Mouse (Mus musculus) lung, postnatal 36 days (tissue): ENCODE data around the gene Txn2.

Experiments
- DNase-seq: peaks from one replicate; pipeline ENCODE4 v3.0.0; 2022; ENCODE audit warnings: mixed read lengths

Gene Txn2

DNA sequence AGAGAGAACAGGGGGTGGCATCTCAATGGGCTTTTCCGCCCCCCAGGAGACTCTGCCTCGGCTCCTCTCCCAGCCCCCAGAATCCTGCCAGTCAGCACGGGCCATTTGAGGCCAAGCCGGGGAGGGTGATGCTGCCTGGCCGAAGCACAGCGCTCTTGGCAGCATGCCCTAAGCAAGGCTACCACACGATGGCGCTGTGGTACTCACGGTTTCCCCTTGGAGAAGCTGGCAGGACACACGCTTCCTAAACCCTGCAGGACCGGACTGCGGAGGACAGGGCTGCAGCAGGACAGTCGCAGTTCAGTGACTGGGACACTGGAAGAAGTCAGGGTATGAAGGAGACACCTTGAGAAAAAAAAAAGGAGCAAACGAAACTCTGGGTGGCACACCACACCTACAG is 5.0 kb upstream of the Txn2 start:
- DNase-seq: peak; percentile 99

DNA sequence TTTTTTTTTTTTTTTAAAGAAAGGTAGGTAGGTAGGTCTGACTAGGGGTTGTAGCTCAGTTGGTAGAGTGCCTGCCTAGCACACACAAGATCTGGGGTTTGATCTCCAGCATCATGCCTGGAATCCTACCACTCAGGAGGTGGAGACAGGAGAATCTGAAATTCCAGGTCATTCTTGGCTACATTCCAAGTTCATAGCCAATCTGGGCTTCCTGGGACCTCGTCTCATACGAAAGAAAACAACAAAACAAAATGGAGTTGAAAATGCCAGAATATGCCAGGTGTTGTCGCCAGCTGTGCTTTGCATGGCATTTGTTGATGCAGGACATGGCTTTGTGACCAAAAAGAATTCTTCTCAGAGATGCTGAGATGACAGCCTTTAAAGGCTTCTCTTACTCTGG is 4.4 kb upstream of the Txn2 start:
- no peak for DNase-seq

DNA sequence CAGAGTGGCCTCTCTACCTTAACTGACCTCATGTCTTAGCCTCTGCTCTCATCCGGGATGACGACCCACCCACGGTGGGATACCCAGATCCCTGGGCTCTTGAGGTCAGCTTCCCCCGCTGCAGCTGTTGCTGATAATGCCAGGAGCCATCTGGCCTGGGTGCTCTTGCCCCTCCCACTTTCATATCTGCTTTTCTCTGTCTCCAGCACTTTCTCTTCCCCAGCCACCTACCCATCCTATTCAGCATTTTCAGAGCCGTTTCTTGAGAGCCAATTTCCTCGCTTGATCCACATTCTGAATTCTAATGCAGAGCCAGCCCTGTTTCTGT is 2.8 kb upstream of the Txn2 start:
- DNase-seq: no peak

DNA sequence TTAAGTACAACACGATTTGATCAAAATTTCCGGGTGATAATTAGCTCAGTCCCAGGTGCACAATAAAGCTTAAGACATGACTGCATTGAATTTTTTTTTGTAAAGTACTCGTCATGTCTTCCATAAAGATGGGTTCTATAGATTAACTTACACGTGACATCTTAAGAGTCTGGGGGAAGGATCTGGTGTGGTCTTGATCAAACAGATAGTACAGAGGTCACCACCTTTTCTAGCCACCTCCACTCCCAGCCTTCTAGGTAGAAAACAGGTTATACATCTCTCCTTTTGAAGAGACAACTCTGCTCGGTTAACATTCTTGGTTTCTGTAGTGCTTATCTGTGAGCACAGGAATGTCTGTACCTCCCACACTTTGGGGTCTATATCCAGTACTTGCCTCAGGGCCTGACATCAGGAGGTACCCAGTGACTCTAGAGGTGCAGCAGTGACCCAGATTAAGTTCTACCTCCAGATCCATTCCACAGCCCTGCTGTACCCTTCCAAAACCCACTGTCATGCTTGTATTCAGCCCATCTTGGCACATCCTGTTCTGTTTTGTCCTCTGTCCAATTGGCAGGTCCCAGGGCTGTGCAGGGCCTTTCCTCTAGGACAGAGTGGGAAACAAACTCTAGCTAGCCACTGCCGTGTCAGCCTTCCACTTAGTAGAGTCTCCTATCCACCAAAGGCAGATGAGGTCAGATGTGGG is 2.3 kb upstream of the Txn2 start:
- no peak for DNase-seq

DNA sequence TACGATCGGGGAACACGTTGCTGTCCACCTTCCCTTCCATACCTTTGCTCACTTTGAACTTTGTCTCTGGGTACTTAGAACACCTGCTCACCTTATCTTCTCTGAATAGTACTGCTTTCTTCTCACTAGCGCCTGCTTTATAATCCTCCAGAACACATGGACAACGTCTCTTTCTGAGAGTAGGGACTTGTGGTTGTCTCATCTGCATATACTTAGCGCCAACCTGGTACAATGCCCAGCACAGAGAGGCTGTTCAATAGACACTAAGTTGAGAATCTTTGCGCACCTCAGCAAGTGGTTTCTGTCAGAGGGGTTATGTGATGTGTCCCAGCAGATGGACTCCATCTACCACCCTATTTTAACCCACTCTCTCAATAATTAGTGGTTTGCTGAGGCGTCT is 998 bp upstream of the Txn2 start:
- DNase-seq: no peak

DNA sequence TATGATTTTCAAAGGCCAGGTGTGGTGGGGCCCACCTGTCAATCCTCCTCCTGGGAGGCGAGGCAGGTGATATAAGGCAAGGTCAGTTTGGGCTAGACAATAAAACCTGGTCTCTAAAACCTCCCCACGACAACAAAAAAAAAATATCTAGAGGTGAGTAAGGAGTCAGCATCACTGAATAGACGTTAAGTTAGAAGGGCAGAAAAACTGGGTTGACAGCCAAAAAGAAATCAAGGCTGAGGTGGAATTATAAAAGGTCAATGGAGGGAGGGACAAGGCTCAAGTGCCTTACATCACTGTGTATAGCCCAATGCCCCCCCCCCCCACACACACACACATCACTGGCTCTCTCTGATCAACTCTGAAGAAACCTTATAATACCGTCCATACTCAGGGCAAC is 715 bp downstream of the Txn2 start:
- no peak for DNase-seq

DNA sequence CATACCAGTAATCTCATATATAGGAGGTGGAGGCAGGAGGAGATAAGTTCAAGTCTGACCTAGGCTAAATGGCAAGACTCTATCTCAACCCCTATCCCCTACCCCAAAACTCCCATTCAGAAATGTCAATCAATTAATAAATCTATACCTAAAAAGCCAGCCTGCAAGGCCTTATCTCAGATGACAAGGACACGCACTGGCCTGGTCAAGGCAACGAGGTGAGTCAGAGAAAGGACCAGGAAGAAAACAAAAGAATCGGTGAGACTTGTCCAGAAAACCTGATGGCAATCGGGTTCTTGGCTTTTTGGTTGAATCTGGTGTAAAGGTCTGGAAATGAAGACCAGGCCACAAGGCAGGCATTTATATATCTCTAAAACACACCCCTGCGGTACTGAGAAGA is 1.9 kb downstream of the Txn2 start:
- no peak for DNase-seq

DNA sequence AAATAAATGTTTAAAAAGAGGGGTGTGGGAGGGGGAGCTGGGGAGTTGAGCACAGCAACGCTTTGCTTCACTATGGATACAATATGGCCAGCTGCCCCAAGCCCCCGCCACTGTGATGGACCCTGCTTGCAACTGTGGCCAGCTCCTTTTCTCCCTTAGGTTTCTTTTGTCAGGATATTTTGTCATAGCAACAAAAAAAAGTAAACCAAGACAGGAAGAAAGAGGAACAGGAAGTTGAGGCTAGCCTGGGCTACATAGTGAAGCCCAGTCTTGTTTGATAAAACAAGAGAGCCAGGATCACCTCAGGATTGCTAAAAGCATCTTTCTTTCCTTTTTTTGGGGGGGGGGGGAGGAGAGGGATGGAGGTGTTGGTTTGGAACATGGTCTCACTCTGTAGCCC is 3.6 kb downstream of the Txn2 start:
- no peak for DNase-seq

DNA sequence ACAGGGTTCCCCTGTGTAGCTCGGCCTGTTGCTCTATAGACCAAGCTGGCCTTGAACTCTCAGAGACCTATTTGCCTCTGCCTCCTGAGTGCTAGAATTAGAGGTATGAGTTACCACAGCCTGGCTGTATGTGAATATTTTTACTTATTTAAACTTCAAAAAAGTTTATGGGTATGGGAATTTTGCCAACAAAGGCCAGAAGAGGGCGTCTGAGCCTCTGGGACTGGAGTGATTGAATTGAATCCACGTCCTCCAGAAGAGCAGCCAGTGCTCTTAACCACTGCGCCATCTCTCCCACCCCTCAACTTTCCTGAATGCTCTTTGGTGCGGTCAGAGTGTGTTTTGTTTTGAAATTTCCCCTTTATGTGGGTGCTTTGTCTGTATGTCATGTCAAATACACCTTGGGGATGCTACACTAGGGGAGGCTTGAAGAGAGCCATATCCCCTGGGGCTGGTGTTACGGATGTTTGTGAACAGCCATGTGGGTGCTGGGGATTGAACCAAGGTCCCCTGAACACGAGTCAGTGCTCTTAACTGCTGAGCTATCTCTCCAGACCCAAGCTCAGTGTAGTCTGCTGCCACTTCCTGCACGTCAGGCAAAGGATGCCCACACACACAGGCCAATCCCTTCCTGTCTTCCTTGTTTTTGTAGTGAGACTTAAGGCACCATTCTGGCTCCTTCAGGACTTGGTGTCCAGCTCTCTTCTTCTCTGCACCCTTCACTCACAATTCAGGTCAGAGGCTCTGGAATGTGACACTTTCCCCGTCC is 5.4 kb downstream of the Txn2 start:
- no peak for DNase-seq

DNA sequence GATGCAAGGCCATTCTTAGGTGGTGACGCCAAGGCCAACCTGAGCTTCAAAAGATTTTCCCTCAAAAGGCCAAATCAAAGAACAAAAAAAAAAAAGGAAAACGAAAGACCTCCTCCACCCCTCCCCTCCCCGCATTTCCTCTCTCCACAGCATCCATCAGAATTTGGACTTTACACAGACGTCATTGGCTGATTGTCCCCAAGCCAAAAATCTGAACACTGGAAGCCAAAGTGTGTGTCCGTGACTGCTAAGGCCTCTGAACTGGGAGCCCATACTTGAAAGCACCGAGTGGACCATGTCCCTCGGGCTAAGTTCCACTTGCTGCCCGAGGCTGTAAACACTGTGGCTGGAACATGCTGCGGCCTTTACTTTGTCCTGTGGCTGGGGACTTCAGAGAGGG is 6.1 kb downstream of the Txn2 start:
- DNase-seq: no peak

DNA sequence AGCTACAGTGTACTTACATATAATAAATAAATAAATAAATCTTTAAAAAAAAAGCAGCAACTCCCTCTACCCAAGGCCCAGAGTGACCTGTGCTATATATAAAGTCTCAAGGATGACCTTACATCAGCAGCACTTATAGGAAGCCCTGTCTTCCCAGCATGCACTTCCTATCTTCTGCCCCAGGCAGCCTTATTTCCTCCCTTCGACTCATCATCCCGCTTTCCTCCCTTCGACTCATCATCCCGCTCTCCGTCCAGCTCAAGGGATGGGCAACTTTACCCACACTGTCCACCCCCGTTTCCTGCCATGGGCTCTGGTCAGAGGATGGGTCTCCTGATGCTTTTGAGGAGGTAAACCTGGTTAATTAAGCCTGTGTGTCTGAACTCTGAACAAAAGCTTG is 7.2 kb downstream of the Txn2 start:
- no peak for DNase-seq

DNA sequence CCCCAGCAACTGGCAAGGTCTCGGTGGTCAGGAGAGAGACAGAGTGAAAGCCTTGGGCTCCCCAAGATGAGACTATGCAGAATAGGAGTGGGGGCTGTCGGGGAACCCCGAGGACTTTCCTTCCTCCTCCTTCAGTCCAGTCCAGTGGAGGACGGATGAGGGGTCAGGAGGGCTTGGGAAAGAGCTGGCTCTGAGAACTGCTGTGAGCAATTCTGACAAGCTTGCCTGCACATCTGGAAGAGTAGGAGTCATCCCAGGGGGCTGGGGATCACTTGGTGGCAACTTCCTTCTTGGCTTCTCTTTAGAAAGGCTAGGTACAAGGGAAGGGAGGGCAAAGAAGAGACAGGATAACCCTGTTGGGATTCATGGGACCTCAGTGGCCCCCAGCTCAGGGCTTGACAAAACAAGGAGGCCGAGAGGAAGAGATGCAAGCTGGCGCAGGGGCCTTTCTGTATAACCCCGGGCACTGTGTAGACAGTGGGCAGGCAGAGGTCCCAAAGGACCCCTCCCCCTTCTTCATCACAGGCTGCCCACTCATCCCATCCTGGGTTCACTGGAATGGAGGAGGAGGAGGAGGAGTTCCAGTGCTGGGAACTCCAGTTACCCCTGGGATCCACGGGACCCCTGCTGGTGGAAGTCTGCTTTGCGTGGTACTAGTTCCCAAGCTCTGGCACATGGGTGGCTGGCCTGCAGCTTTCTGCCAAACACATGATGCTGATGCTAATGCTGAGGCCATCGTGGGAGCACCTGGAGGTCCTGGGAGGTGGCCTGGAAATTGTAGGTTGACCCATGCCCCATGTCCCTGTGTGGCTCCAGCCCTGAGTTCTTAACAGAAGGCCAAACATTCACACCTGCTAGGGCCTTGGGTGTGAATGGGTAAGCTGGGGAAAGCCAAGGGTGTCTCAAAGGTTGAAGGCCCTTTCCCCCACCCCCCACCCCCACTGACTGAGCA is 8.0 kb downstream of the Txn2 start:
- DNase-seq: no peak

DNA sequence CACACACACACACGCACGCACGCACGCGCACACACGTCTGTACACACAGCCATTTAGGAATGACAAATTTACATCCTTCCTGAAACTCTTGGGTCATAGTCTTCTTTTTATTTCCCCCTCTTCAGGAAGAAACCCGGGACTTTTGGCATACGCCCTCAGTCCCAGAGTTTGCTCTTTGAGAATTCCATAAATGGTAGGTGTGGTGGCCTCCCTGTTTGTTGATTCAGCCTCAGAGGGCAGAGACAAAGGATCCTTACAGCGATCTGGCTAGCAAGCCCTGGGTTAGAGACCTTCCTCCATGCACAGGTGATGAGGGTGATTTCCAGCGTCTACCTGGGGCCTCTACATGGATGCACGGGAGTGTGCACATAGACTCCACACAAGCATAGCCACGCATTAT is 9.4 kb downstream of the Txn2 start:
- no peak for DNase-seq

DNA sequence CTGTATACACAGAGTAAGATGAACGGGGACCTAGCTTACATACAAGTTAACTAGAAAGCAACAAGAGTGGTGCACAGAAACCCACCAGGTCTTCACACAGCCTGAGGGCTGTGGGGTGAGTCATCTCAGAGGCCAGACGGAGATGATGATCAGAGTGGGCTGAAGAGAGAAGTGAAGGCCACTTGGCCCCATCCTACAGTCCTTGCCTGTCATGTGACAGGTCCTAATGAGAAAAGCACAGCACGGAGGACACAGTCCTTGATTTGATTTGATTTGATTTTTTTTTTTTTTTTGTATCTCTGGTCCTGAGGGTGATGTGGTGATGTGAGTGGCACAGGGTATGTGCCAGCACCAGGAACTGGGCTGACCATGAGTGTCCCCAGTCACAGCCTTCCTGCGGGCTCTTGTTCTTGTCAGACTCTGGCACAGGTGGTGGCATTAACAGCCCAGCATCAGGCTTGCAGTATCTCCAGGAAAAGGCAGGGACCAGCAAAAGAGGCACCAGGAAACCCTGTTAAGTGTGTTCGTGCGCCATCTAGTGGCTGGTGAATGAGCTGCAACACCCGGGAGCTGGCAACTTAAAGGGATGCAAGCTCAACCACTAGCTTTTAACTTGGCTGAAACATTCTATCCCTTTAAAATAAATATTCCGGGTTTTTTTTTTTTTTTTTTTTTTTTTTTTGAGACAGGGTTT is 11.8 kb downstream of the Txn2 start:
- DNase-seq: peak; percentile 98

DNA sequence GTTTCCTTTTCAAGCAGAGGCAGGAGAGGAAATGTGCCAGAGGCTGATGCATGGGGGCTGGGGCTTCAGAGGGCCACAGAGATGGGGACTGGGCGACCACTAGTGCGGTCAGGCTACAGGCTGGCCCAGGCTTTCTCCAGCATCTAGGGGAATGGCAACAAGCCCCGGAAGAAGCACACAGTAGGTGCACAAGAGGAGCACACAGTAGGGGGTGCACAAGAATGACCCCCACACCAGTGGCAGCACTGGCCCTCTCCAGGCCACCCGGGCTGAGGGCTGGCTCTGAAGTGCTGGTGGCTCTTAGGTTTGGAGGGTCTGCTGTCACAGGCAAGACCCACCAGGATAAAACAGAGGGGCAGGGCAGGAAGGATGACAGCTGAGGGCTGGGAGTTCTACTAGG is 13.5 kb downstream of the Txn2 start:
- DNase-seq: no peak

DNA sequence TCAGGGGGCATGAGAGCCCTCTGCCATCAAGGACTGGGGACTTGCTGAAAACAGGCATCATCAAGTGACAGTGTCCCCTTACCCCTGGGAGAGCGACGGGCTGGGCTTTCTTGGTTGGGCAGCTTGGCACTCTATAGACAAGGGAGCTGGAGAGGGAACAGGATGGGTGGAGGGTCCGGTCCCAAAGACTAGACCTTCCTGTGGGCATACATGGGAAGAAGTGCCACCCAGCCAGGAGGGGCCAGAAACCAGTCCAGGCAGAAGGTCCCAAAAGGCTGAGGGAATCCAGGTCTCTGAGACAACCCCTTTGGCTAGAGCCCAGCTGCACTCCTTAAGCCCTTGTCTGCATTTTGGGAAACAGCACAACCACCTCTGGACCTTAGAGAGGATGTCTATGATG is 14.3 kb downstream of the Txn2 start:
- DNase-seq: peak; percentile 67

DNA sequence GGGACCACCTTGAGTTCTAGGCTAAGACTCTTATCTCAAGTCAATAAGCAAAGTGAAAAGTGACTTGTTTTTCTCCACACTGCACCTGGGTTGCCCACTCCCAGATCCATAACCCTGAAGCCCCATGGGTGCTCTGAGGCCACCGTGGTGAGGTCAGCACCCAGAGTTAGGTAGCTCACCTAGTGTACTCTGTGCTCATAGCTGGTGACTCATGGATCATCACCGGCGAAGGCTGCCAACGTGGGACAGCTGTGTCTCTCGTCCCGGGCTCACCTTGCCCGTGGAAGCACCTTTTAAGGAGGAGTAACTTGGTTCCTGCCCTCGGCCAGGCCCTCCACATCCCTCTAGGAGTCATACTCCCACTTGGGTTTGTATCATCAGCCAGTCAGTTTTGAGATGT is 15.8 kb downstream of the Txn2 start:
- no peak for DNase-seq

DNA sequence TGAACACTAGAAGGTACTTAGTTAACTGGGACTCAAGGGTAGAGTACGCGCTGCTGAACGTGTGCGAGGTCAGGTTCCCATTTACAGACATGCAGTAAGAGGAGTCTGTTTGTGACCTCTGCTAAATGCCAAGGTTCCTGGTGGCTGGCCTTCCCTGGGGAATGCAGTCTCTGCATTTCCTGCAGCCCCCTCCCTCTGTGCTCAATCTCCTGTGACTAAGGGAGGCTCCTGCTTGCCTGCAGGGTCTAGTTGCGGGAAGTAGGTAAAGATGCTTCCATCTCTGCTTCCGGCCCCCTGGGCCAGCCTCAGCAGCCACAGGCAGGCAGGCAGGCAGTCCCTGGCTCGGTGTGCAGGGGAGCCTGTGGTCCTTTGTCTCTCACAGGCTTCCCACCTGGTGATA is 16.2 kb downstream of the Txn2 start:
- DNase-seq: no peak

DNA sequence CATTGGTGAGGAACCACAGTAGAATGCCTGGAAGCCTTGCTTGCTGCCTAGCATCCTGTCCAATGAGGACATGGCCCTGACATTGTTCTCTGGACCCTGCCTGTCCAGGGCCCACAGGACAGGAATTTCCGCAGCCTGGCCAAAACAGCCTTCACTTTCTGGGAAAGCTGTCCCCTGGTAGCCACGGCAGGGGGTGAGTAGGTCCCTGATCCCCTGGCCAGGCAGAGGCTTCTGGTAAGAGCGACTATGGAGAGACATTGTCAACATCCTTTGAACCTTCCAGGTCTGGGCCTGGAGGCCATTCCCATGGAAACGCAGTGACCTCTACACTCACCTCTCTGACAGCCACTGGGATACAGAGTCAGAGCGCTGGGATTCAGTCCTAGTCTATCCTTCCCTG is 16.8 kb downstream of the Txn2 start:
- DNase-seq: no peak

DNA sequence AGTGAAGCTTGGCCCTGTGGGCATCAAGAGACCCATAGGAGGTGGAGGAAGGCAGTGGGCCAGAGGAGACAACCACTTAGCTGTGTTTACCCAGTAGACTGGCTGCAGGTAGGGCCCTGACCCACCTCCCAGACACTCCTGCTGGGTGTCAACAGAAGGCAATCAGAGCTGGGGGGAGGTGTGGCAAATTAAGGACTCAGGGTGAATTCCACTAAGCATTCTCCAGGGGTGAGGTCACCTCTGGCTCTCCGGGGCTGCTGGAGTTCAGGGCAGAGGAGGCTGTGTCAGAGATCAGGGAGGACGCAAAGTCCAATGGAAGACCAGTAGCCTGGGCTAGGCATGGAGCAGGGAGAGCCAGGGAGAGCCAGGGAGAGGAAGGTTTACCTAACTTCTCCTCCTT is 17.7 kb downstream of the Txn2 start:
- peak; percentile 92 for DNase-seq

DNA sequence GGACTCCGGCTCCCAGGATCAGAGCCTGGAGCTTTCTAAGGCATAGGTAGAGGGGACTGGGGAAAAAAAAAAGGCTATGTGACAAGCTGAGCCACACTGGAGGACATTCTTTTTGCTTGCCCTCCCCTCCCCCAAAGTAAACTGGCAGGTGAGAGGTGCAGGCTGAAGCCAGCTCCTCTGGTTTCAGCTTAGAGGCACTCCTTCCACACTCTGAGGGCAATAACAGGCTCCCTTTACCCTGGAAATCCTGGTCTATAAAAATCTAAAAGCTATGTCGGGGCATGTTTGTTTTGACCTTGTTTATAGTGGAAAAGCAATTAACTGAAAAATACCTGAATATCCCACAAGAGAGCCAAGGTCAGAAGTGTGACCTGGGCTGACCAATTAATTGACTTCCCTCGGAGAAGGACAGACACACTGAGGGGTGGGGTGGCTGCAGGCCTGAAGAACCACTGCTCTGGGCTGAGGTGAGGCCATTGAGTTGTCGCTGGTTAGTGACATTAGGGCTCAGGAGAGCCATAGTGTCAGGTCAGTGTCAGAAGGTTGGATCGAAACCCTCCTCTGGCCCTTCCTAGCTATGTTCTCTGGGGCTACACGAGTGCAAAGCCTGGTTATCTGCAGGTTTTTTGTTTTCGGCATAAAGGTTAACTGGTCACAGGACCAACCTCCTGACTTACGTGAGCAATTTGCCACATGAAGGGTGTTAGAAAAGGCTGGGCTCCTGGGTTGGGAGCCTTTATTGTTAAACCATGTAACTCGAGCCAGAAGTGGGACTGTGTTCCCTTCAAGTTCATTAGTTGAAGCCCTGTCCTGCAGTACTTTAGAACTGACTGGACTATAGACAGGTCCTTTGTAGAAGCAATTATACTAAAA is 20.9 kb downstream of the Txn2 start:
- peak; percentile 81 for DNase-seq

DNA sequence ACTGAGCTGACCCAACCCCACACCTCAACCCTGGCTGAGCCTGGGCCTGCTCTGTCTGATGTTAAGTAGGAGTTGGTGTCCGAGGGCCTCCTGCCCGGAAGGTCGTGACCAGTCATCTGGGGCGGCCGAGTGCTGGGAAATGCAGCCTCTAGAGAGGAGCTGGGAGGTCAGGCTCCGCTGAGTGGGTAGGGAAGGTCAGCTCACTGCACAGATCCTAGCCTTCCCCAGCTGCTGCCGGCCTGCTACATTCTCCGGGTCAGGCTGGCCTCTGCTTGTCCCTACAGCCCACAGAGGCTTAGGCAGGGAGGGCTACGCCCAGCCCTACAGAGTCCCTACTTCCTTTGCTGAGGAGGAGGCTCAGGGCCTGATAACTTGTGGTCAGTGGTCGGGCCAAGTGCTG is 22.3 kb downstream of the Txn2 start:
- DNase-seq: no peak
